Mouse (Mus musculus) adrenal gland, adult 2 months (tissue): Measurements from ENCODE around the gene Dgke. TPM values are rescaled to one million over a fixed set of nuclear protein-coding genes. Genes with fewer than 3 reads are reported as not detected.

ENCODE experiments used
- DNase-seq: peaks from one replicate; pipeline ENCODE4 v3.0.0; 2021
- polyA plus RNA-seq: library from polyadenylated mRNA; depleted of rRNA; stranded (reverse); fragments of >200 nt; gene quantifications from 2 replicates; pipeline ENCODE4 v1.2.3, GENCODE M21; 2012
- total RNA-seq, 2 experiments: library from RNA; stranded (reverse); gene quantifications; 2 replicates each; pipeline ENCODE4 v1.2.3; 2021

Dgke gene
- total and polyA plus RNA-seq, 3 experiments: 7.8 to 11.3 (median 11.0) TPM

DNA sequence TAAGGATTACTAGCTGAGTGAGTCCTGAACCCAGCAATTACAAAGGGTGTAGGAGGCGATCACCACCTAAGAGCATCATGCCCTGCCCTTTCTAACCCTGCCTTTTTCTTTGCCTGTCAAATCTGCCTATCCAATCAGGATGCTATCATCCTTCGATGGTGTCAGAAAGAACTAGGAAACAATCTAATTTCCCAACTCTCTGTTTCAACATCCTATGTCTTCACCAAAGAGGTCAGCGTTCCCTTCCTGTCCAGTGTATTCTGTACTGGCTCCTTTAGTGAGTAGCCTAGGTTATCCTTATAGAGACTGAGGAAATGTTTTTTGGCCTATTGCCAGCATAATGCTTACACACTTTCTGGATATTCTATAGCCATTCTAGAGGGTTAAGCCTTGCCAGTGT lies 31.1 kb downstream of the Dgke start:
- no peak for DNase-seq

GRCm38 (mm10) chr11:89034592-89034991 lies 32.1 kb downstream of the Dgke start:
- DNase-seq: no peak

- no peak for DNase-seq
These were observed 35.5 kb downstream of the Dgke start for GRCm38 (mm10) chr11:89031189-89031588.

- no peak for DNase-seq
These were observed 36.1 kb downstream of the Dgke start for GRCm38 (mm10) chr11:89030552-89030951.

- DNase-seq: no peak
These were observed 37.7 kb downstream of the Dgke start for GRCm38 (mm10) chr11:89028871-89029405.

- DNase-seq: no peak
These were observed 38.7 kb downstream of the Dgke start for GRCm38 (mm10) chr11:89027955-89028361.

- peak; percentile 57 for DNase-seq
These were observed 40.5 kb downstream of the Dgke start for GRCm38 (mm10) chr11:89026117-89026516.

DNA sequence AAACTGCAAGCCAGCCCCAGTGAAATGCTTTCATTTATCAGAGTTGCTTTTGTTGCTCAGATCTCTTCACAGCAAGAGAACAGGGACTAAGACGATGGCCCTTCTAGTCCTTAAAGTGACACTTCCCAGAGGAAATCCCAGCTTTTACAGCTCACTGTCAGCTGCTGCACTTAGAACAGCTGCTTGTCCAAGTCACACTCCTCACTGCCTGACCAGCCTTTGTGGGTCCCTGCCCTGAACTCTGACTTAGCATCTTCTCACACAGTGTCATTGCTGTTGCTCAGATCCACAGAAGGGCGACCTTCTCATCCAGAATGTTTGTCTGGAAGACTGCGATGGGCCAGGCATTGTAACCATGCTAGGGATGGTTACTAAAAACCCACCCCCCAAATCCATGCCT lies 41.0 kb downstream of the Dgke start:
- no peak for DNase-seq

GRCm38 (mm10) chr11:89024181-89024881 lies 42.3 kb downstream of the Dgke start:
- peak; percentile 93 for DNase-seq

DNA sequence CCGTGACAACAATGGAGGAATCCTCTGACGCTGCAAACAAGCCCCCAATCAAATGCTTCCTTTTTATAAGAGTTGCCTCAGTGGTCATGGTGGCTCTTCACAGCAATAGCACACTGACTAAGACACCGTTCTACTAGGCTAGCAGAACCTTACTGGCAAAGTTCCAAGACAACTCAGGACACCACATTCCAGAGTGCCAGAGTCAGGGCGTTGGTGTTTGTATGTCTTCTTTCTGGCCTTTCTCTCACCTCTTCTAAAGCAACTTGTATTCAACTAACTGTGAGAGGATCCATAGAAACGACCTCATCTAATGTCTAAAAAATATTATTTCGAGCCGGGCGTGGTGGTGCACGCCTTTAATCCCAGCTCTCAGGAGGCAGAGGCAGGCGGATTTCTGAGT lies 43.2 kb downstream of the Dgke start:
- peak; percentile 63 for DNase-seq

DNA sequence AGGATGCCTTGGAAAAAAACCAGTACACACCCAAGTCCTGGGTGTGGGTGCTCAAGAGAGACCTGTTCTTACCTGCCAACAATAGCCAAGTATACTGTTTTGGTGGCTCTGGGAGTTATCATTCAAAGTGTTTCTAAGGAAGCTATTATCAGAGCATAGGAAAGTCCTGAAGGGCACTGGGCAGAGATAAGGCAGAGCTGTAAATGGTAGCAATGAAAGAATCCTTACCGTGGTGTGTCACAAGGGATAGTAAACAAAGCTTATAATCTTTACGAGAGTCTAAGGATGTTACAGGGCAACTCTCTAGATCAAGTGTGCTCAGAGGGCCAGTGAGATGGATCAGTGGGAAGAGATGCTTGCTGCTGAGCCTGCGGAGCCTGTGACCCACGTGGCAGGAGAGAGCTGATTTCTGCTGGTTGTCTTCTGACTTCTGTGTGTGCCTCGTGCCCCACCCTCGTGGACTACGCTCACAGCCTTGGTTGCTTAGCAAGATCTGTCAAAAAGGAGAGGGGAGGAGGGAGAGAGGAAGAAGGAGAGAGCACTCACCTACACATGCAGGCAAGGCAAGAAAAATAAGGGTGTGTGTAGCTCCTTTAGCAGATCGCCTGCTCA lies 44.4 kb downstream of the Dgke start:
- no peak for DNase-seq

- peak; percentile 65 for DNase-seq
These were observed 45.0 kb downstream of the Dgke start for GRCm38 (mm10) chr11:89021687-89022086.

DNA sequence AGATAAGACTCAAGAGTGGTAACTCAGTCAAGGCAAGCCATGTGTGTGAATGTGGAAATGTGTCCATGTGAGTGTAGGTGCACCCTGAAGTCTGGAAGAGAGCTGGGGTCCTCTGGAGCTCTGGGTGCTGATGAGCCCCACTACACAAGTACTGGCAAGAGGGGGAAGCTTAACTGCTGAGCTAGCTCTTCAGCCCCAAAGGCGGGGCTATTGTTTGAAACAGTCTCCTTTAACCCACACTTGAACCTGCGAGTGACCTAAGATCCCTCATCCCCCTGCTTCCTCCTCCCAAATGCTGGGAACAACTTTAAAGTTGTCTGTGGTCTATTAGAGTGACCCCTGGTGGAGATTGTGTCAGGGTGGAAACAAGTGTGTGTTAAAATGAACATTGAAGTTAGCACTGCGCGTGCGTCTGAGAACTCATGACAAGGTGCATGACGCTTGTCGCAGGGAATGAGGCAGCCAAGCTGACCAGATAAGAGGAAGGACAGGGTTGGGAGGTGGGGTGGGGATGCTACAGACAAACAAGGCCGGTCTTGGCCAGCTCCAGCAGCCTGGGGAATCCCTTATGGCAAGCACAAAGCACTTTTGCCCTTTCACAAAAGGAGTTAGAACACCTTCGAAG lies 45.9 kb downstream of the Dgke start:
- peak; percentile 74 for DNase-seq

DNA sequence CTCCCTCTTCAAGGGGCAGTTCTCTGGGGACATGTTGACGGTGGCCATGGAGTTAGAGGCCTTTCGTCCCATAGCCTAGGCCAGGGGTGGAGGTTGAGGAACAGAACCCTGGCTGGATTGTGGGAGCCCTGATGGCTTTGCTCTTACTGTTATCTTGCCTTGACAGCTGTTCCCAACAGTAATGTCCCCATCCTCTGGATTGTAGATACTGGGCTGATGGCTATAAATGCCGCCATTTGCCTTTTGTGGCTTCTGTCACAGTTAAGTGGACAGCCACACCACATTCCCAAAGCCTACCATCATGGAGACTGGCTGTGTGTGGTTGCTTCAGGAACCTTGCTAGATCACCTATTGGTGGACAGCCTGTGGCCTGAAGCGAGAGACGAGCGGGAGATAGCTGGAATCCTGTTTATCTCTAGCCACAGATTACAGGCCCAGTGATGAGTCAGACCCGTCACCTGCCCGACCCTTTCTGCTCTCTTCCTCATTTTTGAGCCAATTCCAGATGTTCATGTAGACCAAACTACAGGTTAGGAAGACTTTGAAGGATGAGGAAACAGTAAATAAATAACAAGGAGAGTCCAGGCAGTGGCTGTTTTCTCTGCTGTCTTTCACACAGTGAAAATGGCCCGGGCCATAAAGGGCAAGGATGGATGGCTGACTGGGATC lies 49.0 kb downstream of the Dgke start:
- no peak for DNase-seq

- DNase-seq: no peak
These were observed 54.4 kb downstream of the Dgke start for GRCm38 (mm10) chr11:89012241-89012640.

DNA sequence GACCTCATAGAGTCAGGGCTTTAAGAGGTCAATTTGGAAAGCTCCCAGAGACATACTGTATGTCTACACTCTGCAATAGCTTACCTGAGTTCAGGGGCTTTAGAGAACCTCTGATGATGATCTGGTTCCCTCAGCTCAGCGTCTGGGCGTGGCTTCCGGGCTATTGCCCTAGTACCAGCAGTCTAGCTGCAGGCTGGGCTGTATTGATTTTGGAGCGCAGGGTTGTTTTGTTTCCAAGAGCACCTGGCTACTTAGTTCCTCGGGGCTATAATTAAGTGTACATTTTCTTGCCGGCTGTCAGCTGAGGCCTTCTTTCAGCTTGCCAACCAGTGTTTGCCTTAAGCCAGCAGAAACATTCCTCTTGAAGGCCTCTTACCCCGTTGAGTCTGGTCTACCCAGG lies 57.2 kb downstream of the Dgke start:
- no peak for DNase-seq

DNA sequence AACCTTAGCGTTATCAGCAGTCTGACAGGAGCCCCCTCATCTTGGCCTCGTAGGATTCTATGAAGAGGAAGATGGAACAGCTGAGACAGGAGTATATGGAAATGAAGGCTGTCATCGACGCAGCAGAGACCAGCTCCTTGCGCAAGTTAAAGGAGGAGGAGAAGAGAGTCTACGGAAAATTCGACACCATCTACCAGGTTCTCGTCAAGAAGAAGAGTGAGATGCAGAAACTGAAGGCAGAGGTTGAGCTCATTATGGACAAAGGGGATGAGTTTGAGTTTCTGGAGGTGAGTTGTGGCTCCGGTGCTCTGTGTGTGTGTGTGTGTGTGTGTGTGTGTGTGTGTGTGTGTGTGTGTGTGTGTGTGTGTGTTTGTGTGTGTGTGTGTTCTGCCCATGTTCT lies 57.6 kb downstream of the Dgke start:
- no peak for DNase-seq

DNA sequence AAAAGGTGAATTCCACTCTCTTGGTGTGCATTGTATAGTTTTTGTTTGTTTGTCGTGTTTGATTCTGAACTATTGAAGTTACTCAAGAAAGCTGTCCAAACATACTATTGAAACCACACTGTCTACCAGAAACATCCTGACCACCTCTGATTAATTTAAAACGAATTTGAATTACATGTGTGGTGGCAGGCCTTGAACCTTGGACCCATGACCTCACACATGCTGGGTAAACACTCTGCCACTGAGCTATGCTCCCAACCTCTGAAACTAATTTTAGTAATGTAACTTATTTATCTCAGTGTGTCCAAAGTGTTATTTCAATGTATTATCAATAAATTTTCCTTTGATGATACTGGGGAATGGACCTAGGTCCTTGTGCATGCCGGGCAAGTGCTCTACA lies 59.1 kb downstream of the Dgke start:
- peak; percentile 51 for DNase-seq

- no peak for DNase-seq
These were observed 60.2 kb downstream of the Dgke start for GRCm38 (mm10) chr11:89006404-89006803.

GRCm38 (mm10) chr11:89005473-89005872 lies 61.2 kb downstream of the Dgke start:
- no peak for DNase-seq

DNA sequence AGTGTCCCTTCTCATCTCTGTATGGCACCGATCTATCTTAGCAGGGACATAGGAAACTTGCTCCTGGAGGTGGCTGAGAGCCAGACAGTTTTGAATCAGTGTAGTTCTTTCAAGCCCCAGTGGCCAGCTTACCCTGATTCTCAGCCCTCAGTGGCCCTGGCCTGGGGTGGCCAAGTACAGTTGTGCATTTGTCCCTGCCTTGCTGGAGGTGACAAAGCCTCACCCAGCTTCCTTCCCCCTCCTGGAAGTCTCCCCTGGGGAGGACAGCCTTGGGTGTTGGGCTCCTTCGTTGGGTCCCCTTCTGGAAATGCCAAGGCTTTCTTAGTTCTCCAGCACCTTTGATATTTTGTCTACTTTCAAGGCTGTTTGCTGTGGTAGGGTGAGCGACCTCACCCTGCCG lies 62.9 kb downstream of the Dgke start:
- peak; percentile 88 for DNase-seq

DNA sequence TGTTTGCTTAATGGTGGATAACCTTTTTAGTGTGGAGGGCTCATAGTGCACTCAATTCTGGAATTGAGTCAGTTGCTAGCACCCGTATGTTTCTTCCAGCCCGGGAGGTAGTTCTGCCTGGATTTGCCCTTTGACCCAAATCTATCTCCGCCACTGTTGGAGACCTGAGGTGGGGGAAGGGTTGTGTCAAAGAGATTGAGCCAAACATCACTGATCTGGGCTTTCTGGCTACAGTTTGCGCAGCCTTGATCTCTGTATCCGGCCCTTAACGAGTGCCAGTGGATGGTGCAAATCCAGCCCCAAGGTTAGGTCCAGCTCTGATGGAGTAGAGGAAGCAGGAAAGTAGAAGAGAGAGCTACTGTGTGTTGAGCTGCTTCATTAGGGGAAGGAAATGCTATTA lies 63.6 kb downstream of the Dgke start:
- DNase-seq: peak; percentile 85

DNA sequence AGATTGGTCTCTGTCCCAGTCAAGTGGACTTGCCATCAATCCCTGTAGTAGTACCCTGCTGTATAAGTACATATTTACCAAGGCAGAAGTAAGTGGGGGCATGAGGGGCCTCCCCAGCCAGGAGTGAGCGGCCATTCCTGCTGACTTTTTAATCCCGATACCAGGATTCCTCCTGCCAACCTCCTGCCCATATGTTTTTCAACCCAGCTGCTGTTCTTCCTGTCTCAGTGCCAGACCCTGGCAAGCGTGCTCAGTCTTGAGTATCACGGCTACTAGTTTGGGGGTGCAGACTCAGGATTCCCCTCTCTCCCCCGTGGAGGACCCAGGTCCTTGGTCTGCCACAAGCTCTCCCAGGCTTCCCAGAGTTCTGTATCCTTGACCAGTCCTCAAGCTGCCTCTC lies 64.0 kb downstream of the Dgke start:
- peak; percentile 56 for DNase-seq
